In the genomic region with DNA sequence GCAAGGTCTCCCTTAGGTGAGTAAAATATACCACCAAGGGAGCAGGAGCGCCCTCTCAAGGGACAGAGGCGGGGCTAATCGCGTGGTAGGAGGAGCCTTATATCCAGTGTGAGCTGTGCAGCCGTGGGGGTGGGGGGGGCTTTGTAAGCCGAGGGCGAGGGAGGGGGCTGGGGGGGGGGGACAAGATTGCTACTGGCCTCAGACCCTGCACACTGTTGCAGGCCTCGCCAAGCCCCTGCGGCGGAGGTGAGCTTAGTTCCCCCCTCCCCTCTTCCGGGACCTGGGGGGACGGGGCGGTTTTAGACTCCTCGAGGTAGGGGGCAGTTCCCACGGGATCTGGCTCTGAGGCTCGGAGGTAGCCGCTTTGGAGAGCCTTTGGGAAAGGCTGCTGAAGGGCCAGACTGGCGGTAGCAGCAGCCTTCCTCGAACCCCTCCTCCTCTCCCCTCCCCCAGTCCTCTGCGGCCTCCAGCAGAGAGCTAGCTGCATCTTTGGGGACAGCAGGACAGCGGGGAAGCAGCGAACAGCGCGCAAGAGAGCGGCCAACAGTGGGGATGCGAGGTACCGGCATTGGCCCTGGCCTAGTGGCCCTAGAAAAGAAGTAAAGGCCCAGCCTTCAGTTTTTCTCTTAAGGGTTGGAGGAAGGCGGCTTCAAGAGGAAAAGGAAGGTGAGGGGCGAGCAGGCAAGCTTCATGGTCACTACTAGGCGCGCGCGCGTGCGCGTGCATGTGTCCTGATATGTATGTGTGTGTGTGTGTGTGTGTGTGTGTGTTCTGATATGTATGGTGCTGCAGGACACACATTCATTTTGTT, we compare ENCODE assay signal across 8 mouse cellular contexts. TPM values are rescaled to one million over a fixed set of nuclear protein-coding genes. Genes with fewer than 3 reads are reported as not detected.
A peak's percentile ranks its signal among the peaks of the same experiment; 100 is the strongest.
DNase-seq lines count a peak whose midpoint lies in the region; ATAC-seq lines count a peak whose summit lies in the region.

A gene (plus strand): TSS at position 107 of the 811 bp plus-strand sequence.

- 18% methylated on average over 34 of the region's 36 CpGs for WGBS in intestine, embryonic 15.5 days
- 17% methylated on average over 34 of the region's 36 CpGs for WGBS in midbrain, embryonic 10.5 days

- DNase-seq in adrenal gland, adult 2 months = peak; percentile 75
- peak; percentile 68 for DNase-seq in embryo, embryonic 11.5 days (ENCODE audit: low read depth, low spot score)
- peak; percentile 21 to 43 for DNase-seq in gastrocnemius, postnatal 4 days (ENCODE audit: low spot score in 2 of 2)
- DNase-seq in left cerebral cortex, postnatal 36 days (ENCODE audit: low spot score in 2 of 2) = peak; percentile 57 to 68
- DNase-seq in midbrain, embryonic 10.5 days (ENCODE audit: low spot score) = peak; percentile 78
- DNase-seq in right cerebral cortex, postnatal 4 days = peak; percentile 73
- DNase-seq in yolk sac, embryonic 10.5 days (ENCODE audit: low spot score) = peak; percentile 74

- no peaks in the 10 kb centered on the region for H3K36me3 ChIP-seq in intestine, embryonic 15.5 days
- peaks cover 7% of the 10 kb centered on the region for H3K36me3 ChIP-seq in midbrain, embryonic 10.5 days

- H3K4me3 ChIP-seq in intestine, embryonic 15.5 days (replicated peaks) = peak within 1 kb of the TSS; percentile 52
- H3K4me3 ChIP-seq in midbrain, embryonic 10.5 days = peak within 1 kb of the TSS; percentile 64

- H3K9ac ChIP-seq in intestine, embryonic 15.5 days = peak within 1 kb of the TSS; percentile 67

- no peaks in the 10 kb centered on the region for H3K9me3 ChIP-seq in intestine, embryonic 15.5 days
- no peaks in the 10 kb centered on the region; the same call in 1 of the 2 replicates for H3K9me3 ChIP-seq in midbrain, embryonic 10.5 days (replicated peaks)

- peak within 1 kb of the TSS; percentile 44 for H3K4me2 ChIP-seq in intestine, embryonic 15.5 days (replicated peaks)

- H3K4me1 ChIP-seq in intestine, embryonic 15.5 days (replicated peaks) = no peaks in the 10 kb centered on the region
- peaks cover 7% of the 10 kb centered on the region; the same call in 1 of the 2 replicates for H3K4me1 ChIP-seq in midbrain, embryonic 10.5 days

- intact Hi-C loops in left cerebral cortex, postnatal 36 days (cut with DNase I) = loop anchor here (5.0 kb wide), 1 partner anchor 1144 kb away; a partner anchor contains a TSS

- peak; percentile 62 for ATAC-seq in intestine, embryonic 15.5 days

- peak within 1 kb of the TSS; percentile 90 for H3K27ac ChIP-seq in intestine, embryonic 15.5 days
- peak within 1 kb of the TSS; percentile 94 for H3K27ac ChIP-seq in midbrain, embryonic 10.5 days (replicated peaks)

- no peaks in the 10 kb centered on the region for H3K27me3 ChIP-seq in intestine, embryonic 15.5 days (replicated peaks)
- H3K27me3 ChIP-seq in midbrain, embryonic 10.5 days (ENCODE audit: low read depth, poor library complexity, severe bottlenecking) = peaks cover 57% of the 10 kb centered on the region

RNA-seq across cellular contexts. Expression of the gene that starts here (rescaled TPM):
- total RNA-seq in adrenal gland, adult 2 months (2021) = 100 to 1,000 TPM; 168 to 196 TPM
- polyA plus RNA-seq in adrenal gland, adult 2 months (2012; rRNA removed) = 37.4 and 48.3 TPM in 2 replicates
- total RNA-seq in gastrocnemius, postnatal 4 days (2021) = 100 to 1,000 TPM; 146 to 152 TPM
- 40.5 and 43.8 TPM in 2 replicates for polyA plus RNA-seq in intestine, embryonic 15.5 days (2015; fragmentation: Nextera tagmentation; extraction: Ambion mirVana)
- total RNA-seq in left cerebral cortex, postnatal 36 days (2021) = 100 to 1,000 TPM; 258 to 308 TPM
- 46.9 and 52.9 TPM in 2 replicates for polyA plus RNA-seq in midbrain, embryonic 10.5 days (2016; fragmentation: Nextera tagmentation; extraction: Ambion mirVana)

Comparison
In these comparisons a context has a peak if more than half of its experiments do, and no peak if none do; other contexts are left out.
1. Peak in every context shown above with its lines: DNase-seq, ATAC-seq, H3K4me3 ChIP-seq and H3K27ac ChIP-seq.